Mouse (Mus musculus) heart, embryonic 12.5 days (tissue): ENCODE measurements at regions not wholly inside any gene's neighbourhood (a gene's known extent, or its start where the extent isn't known, plus 50 kb on each side); places are given as distances from the start of the nearest gene placed in this dataset.

Source experiments
- ATAC-seq: fragments of 200-750 bp; cut with Nextera tagmentation; 2 replicates; pipeline ENCODE4 v1.8.0; 2017; ENCODE audit warnings: moderate TSS enrichment, moderate library complexity; ENCODE audit not compliant: insufficient number of reproducible peaks, low FRiP score
- H3K27ac ChIP-seq: fragments of 300-500 bp; sonication (generic); 2 replicates; pipeline ENCODE4 v1.5.1; 2016; ENCODE audit warnings: mild to moderate bottlenecking, moderate library complexity; ENCODE audit not compliant: poor library complexity, severe bottlenecking
- H3K27me3 ChIP-seq: fragments of 300-500 bp; sonication (generic); replicated peaks from 2 replicates; pipeline ENCODE4 v1.6.1; 2016; ENCODE audit warnings: mild to moderate bottlenecking, moderate library complexity
- H3K36me3 ChIP-seq: fragments of 300-500 bp; sonication (generic); 2 replicates; pipeline ENCODE4 v1.6.1; 2016; ENCODE audit warnings: mild to moderate bottlenecking, moderate library complexity
- H3K4me1 ChIP-seq: fragments of 300-500 bp; sonication (generic); replicated peaks from 2 replicates; pipeline ENCODE4 v1.6.1; 2016; ENCODE audit warnings: mild to moderate bottlenecking
- H3K4me2 ChIP-seq: fragments of 300-500 bp; sonication (generic); 2 replicates; pipeline ENCODE4 v1.6.1; 2016; ENCODE audit warnings: mild to moderate bottlenecking, moderate library complexity
- H3K4me3 ChIP-seq: fragments of 300-500 bp; sonication (generic); 2 replicates; pipeline ENCODE4 v1.5.1; 2016; ENCODE audit warnings: mild to moderate bottlenecking
- H3K9ac ChIP-seq: fragments of 300-500 bp; sonication (generic); 2 replicates; pipeline ENCODE4 v1.6.1; 2016; ENCODE audit warnings: mild to moderate bottlenecking, moderate library complexity
- H3K9me3 ChIP-seq: fragments of 300-500 bp; sonication (generic); replicated peaks from 2 replicates; pipeline ENCODE4 v1.6.1; 2016; ENCODE audit warnings: mild to moderate bottlenecking, moderate library complexity
- WGBS: fragments of 180-500 bp; shearing (Covaris S2); methylation state at CpG from one replicate; pipeline ENCODE4 v1.1.7; 2016; 5-methylcytosine and 5-hydroxymethylcytosine counted together

DNA sequence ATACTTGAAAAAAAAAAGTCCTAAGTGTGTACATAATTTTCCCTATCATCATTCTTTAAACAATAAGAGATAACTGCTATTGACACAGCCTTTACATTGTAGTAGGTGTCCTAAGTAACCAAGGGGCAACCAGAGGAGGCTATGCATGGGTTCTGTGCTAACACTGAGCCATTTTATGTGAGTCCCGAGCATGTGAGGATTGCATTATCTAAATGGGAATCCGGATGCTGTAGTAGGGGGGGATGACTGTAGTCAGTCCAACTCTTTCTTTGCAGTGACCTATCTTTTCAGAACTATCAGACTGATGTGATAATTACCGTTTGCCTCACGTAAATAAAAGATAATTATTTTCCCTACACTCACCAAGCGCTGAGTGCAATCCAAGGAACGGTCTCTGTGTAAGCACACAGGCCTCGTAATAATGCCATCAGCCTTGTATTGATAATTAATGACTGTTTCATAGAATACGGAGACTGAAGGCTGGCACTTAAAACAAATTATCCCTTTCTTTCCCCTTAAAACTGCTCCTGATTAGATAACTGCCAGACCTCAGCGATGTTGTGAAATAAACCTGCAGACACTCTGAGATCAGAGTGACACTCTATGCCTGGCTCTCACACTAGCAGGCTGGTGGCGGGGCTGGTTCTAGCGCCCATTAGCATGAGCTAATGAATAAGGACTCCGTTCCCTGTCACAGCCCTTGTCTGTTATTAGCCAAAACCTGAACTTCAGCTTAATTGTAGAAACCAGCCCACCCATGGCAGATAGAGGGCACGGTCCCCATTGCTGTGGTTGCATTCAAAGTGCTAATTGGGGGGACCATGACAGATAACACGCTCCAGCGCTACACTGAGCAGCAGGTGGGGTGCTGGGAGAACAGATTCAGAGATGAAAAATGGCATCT, 165.4 kb downstream of the Cd83 start:
- no peak overlapping the region for H3K27ac ChIP-seq
- ATAC-seq = no peak
- H3K4me2 ChIP-seq = no peak overlapping the region
- 0 out of 2 replicates have a peak, but pooled peaks cover 5% of the 10 kb centered on the region for H3K4me1 ChIP-seq
- no peak overlapping the region for H3K4me3 ChIP-seq
- no peaks in the 10 kb centered on the region for H3K9me3 ChIP-seq
- no peak overlapping the region for H3K9ac ChIP-seq
- no peaks in the 10 kb centered on the region for H3K27me3 ChIP-seq
- no peaks in the 10 kb centered on the region for H3K36me3 ChIP-seq
- 47% methylated on average over 15 of the region's 15 CpGs for WGBS

DNA sequence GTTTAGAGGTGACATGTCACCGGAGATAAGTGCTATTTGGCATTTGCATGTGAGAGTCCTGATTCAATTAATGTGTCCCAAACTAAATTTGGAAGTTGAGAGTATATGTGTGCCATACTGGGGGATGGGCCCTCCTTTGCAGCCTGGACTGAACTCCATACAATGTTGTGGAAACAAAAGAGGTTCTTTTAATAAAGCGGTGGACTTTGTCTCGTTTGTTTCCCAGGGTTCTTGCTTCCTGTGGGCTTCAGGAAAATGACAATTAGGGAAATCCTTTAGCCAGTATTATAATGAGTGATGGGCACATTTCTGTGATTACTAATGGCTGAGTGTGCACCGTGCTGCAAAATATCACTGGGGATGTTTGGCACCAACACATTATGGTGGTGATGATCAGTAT, 167.9 kb downstream of the Cd83 start:
- no peaks in the 10 kb centered on the region for H3K36me3 ChIP-seq
- H3K27ac ChIP-seq = no peak overlapping the region
- no peak overlapping the region for H3K4me2 ChIP-seq
- no peak overlapping the region for H3K9ac ChIP-seq
- no peak overlapping the region for H3K4me3 ChIP-seq
- H3K4me1 ChIP-seq = 0 out of 2 replicates have a peak, but pooled peaks cover 5% of the 10 kb centered on the region
- no peak for ATAC-seq
- 71% methylated on average over 4 of the region's 4 CpGs for WGBS
- H3K9me3 ChIP-seq = no peaks in the 10 kb centered on the region
- H3K27me3 ChIP-seq = no peaks in the 10 kb centered on the region

DNA sequence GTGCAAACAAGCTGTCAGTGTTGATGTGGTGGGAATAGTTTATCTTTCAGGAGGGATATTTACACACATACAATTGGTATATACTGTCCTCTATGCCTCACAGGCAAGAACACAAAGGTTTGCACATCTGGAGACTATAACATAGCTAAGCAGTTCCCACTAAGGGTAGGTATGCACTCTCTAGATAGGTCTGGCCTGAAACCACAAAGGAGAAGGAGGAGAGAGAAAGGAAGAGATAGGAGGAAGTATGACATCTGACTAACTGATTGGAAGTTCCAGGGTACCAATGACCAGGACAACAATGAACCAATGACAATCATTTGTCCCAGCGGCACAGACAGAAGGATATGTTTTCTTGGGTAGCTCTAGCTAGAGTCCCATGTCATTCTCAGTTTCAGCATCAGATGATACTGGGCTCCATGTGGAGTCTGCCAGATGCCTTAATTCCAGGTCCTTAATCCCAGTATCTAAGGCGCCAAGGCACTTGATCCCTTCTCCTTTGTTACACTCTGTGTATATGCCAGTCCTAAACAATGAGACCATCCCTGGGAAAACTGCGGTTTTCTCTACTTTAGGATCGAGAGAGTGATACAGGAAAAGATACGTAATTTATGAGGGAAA, 168.5 kb downstream of the Cd83 start:
- no peak overlapping the region for H3K9ac ChIP-seq
- H3K27me3 ChIP-seq = no peaks in the 10 kb centered on the region
- no peak for ATAC-seq
- H3K4me2 ChIP-seq = no peak overlapping the region
- no peaks in the 10 kb centered on the region for H3K36me3 ChIP-seq
- peaks cover 5% of the 10 kb centered on the region; the same call in 1 of the 2 replicates for H3K4me1 ChIP-seq
- WGBS = 85% methylated on average over 5 of the region's 5 CpGs
- H3K9me3 ChIP-seq = no peaks in the 10 kb centered on the region
- no peak overlapping the region for H3K27ac ChIP-seq
- no peak overlapping the region for H3K4me3 ChIP-seq

DNA sequence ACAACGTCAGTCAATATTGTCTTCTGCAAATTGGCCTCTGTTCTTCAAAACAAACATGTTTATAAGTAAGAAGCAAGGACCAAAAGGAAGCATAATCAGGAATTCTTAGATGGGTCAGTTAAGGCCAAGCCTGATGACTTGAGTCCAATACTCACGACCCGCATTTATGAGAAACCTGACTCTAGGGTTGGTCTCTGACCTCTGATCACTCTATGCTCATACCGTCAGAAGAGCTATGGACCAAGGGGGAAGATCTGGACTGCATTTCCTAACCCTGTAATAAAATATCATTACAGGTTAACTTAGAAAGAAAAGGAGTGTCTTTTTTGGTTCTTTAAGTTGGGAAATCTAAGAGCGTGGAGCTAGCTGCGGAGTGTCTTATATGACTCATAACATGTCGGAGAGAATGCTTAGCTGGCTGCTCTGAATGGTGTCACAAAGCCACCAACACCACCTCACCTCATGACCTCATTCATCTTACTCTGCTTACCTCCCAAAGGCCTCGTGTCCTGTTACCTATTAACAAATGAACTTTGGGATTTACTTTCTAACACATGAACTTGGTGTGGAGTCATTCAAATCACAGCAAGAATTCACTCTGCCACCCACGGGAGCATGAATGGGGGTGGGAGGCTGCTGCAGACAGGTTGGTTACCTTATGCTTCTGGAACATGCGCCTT, 170.3 kb downstream of the Cd83 start:
- WGBS = 85% methylated on average over 10 of the region's 10 CpGs
- Histone ChIP-seq H3K27ac (no peak overlapping the region), H3K9me3 (no peaks in the 10 kb centered on the region), H3K4me3 (no peak overlapping the region), H3K9ac (no peak overlapping the region), H3K27me3 (no peaks in the 10 kb centered on the region), H3K4me1 (peaks cover 5% of the 10 kb centered on the region; the same call in 1 of the 2 replicates), H3K4me2 (no peak overlapping the region), H3K36me3 (no peaks in the 10 kb centered on the region)
- no peak for ATAC-seq

DNA sequence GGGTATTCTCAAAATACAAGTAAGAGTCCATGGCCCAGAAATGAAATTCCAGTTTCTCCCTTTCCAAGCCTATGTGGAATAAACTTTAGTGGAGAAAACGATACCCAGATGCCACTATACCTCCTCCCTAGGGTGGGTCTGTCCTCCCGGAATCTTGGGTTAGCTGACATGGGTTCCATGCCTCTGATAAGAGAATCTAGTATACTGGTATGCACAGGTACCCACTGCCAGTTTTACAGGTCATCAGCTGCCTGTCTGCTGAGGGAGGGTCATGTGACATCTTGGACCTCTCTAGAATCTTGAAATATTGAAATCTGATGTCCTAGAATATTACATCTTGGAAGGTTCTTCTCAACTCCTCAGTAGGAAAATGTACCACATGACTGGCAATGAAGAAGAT, 172.5 kb downstream of the Cd83 start:
- no peak for ATAC-seq
- Histone ChIP-seq H3K27ac (no peak overlapping the region), H3K4me1 (peaks cover 5% of the 10 kb centered on the region; the same call in 1 of the 2 replicates), H3K4me3 (no peak overlapping the region), H3K9ac (no peak overlapping the region), H3K27me3 (no peaks in the 10 kb centered on the region), H3K9me3 (no peaks in the 10 kb centered on the region), H3K4me2 (no peak overlapping the region), H3K36me3 (no peaks in the 10 kb centered on the region)
- 66% methylated on average over 2 of the region's 2 CpGs for WGBS

DNA sequence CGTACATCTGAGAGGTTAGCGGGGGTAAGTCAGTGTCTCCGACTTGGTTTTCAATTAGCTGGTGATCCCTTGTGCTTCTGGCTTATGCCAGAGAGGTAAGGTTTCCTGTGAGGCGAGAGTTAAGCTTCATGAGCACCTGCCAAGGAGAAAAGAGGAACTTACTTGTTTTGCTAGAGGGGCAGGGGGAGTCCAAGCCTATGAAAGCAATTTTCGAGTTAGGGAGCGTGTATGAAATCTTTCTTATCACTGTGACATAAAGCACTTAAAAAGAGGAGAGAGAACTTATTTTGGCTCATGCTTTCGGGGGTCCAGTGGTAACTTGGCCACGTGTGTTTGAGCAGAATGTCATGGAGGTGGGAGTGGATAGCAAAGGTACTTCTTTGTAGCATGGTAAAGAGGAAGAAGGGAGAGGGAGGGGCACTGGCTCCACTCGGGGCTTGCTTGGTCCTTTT, 174.6 kb downstream of the Cd83 start:
- Histone ChIP-seq H3K27ac (no peak overlapping the region), H3K4me1 (no peaks in the 10 kb centered on the region; the same call in 1 of the 2 replicates), H3K4me3 (no peak overlapping the region), H3K27me3 (no peaks in the 10 kb centered on the region), H3K9ac (no peak overlapping the region), H3K9me3 (no peaks in the 10 kb centered on the region), H3K36me3 (no peaks in the 10 kb centered on the region), H3K4me2 (no peak overlapping the region)
- no peak for ATAC-seq
- 56% methylated on average over 9 of the region's 9 CpGs for WGBS

DNA sequence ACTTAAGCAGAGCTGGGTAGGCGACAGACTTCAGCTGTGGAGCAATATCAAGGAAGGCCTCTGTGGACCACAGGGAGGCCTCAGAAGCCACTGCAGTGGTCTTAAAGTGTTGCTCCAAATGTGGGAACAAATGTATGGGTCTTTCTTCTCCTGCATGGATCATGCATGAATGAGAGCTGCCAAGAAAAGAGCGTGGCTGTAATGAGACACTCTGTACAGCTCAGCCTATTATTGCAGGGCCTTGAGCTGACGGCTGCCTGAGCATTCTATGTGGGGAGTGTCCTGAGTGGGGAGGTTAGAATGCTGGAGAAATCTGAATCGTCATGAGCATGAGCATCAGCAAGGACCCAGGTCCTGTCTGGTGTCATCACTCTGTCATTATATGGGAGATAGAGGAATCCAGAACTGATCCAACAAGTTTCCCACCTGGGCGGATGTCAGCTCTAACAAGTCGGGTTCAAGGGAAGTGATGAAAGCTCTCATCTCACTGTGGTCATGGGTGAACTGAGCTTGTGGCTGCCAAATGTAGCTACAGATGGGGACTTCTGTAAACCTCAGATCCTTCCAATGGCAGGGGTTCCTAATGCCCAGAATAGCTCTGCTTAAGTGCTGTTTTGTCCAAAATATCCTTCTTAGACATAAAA, 176.6 kb downstream of the Cd83 start:
- Histone ChIP-seq H3K9me3 (no peaks in the 10 kb centered on the region), H3K27ac (no peak overlapping the region), H3K4me3 (no peak overlapping the region), H3K27me3 (no peaks in the 10 kb centered on the region), H3K4me1 (peaks cover 7% of the 10 kb centered on the region; the same call in 1 of the 2 replicates), H3K36me3 (no peaks in the 10 kb centered on the region), H3K9ac (no peak overlapping the region), H3K4me2 (no peak overlapping the region)
- no peak for ATAC-seq
- 60% methylated on average over 6 of the region's 6 CpGs for WGBS

DNA sequence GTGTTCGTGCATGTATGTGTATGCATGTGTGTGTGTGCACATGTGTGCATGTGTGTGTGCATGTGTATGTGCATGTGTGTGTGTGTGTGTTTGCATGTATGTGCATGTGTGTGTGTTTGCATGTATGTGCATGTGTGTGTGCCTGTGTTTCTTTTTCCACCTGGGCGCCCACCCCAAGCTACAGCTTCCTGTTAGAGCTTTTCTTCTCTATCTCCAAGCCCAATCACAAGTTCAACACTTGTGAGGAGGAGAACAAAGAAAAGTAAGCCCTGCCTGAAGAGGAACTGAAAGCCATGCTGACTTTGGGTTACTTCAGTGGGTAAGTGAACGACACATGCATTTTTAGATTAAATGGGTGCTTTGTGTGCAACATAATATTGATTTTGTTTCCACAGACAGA, 177.4 kb downstream of the Cd83 start:
- Histone ChIP-seq H3K36me3 (no peaks in the 10 kb centered on the region), H3K9ac (no peak overlapping the region), H3K4me1 (peaks cover 7% of the 10 kb centered on the region; the same call in 1 of the 2 replicates), H3K4me3 (no peak overlapping the region), H3K27me3 (no peaks in the 10 kb centered on the region), H3K27ac (no peak overlapping the region), H3K9me3 (no peaks in the 10 kb centered on the region), H3K4me2 (no peak overlapping the region)
- ATAC-seq = no peak
- 78% methylated on average over 3 of the region's 3 CpGs for WGBS

DNA sequence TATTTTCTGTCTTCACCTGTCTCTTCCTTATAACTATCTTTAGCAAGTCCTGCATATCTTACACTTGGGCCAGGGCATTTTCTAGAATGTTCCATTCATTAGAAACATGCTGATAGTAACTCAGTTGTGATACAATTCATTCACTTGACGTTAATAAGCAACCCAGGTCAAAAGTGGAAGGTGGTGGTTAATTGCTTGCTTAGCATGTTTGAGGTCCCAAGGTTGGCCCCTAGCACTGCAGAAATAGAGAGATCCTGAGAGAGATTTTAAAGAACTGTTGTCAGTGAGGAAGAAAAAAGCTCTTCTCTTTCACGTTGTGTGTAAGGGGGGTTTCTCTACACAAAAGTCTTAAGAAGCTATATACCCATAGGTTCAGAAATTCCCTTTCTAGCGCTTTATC, 178.7 kb downstream of the Cd83 start:
- H3K9me3 ChIP-seq = no peaks in the 10 kb centered on the region
- H3K4me2 ChIP-seq = no peak overlapping the region
- no peak overlapping the region for H3K9ac ChIP-seq
- no peak overlapping the region for H3K4me3 ChIP-seq
- H3K27ac ChIP-seq = no peak overlapping the region
- WGBS = 70% methylated on average over 3 of the region's 3 CpGs
- ATAC-seq = no peak
- no peaks in the 10 kb centered on the region for H3K36me3 ChIP-seq
- H3K4me1 ChIP-seq = 0 out of 2 replicates have a peak, but pooled peaks cover 7% of the 10 kb centered on the region
- H3K27me3 ChIP-seq = no peaks in the 10 kb centered on the region

DNA sequence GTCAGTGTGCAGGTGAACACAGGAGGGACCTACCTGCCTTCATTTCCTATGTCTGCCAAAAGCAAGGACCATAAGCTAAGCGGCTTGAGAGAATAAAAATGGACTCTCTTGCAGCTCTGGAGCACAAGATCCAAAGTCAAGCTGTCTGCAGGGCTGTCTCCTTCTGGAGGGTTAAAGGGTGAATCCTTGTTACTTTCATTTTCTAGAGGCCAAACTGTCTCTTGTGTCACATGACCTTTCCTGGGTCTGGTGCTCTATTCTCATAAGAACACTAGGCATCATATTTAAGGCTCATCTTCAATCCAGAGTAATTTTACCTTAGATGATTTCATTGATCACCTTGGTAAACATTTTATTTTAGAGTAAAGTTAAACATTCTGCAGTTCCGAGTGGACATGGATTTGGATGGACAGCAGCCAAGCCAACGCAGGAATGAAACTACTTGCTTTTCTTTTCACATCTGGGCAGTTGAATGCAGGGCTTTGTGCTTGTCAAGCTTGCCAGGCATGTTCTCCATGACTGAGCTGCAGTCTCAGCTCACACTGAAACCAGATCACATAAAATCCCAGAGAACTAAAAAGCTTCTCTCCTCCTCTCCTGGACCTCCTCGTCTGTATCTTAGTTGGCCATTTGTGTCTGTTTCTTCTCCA, 180.8 kb downstream of the Cd83 start:
- no peaks in the 10 kb centered on the region for H3K36me3 ChIP-seq
- ATAC-seq = no peak
- 0 out of 2 replicates have a peak, but pooled peaks cover 7% of the 10 kb centered on the region for H3K4me1 ChIP-seq
- H3K9ac ChIP-seq = no peak overlapping the region
- 57% methylated on average over 4 of the region's 4 CpGs for WGBS
- no peak overlapping the region for H3K4me2 ChIP-seq
- H3K27ac ChIP-seq = no peak overlapping the region; the same call in 1 of the 2 replicates
- H3K9me3 ChIP-seq = no peaks in the 10 kb centered on the region
- no peaks in the 10 kb centered on the region for H3K27me3 ChIP-seq
- H3K4me3 ChIP-seq = no peak overlapping the region
